Mouse (Mus musculus) ES-Bruce4 (cell line): ENCODE results near the gene Zfp940.

Experiments used
- CTCF ChIP-seq: IDR thresholded peaks from one replicate; pipeline ENCODE4 v1.8.1; 2011; ENCODE audit warnings: low read depth, low read length
- EP300 ChIP-seq: IDR thresholded peaks from 2 replicates; pipeline ENCODE4 v1.6.1; 2011; ENCODE audit warnings: low read depth, low read length; ENCODE audit not compliant: insufficient read depth

DNA sequence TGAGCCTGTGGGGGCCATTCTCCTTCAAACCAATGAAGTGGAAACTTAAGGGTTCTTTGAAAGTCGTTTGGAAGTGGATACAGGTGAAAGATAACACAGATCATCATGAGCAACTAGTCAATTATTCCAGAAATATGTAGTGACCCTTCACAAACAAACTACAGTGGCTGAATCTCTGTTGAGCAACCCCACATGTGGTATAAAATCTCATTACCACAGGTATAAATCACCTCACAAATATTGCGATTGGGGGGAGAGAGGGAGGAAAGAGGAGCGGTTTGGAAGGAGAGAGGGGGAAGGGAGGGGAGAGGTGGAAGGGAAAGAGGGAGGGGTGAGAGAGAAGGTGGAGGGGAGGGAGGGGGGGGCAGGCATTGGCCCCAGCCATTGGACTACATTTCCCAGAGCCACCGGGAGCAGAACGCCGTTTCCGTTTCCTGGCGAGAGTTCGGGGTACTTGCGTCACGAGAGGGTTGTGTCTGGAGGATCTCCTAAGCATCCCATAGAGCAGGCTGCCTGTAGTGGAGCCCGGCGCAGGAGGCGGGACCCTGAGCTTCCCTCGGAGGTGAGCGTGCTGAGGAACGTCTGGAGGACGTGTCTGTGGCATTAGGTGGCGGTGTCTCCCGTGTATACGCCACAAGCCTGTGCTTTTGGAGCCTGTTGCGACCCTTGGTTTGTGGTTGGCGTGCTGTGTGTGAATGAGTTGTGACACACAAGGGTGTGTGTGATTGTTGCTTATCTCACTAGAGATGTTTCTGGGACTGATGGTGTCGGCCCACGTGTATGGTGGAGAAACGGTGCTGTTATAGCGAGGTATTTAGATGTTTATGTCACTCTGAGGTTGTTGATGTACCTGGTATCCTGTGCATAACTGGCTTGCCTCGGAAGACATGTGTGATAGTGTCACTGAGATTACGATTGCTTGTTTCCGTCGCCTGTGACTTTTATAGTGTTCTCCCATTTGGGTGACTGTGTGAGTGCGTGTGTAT is 6.4 kb upstream of the Zfp940 start, which contains the start of gene Zfp420:
- TF ChIP-seq CTCF = no peak
- no peak for TF ChIP-seq EP300
